Mouse (Mus musculus) neural tube, embryonic 14.5 days (tissue): ENCODE results near the gene Ndufaf5. TPM values are rescaled to one million over a fixed set of nuclear protein-coding genes. Genes with fewer than 3 reads are reported as not detected.
A peak's percentile ranks its signal among the peaks of the same experiment; 100 is the strongest.

Source experiments
- ATAC-seq: fragments of 200-750 bp; cut with Nextera tagmentation; 2 replicates; pipeline ENCODE4 v1.8.0; 2017; ENCODE audit warnings: low read depth, mild to moderate bottlenecking, moderate TSS enrichment, moderate library complexity
- H3K27ac ChIP-seq: fragments of 300-500 bp; sonication (generic); 2 replicates; pipeline ENCODE4 v1.5.1; 2014; ENCODE audit warnings: low read depth, mild to moderate bottlenecking, control low read depth, low read length, moderate library complexity, mixed read lengths
- H3K27me3 ChIP-seq: fragments of 300-500 bp; sonication (generic); 2 replicates; pipeline ENCODE4 v1.6.1; 2014; ENCODE audit warnings: low read length; ENCODE audit not compliant: control insufficient read depth, insufficient read depth
- H3K36me3 ChIP-seq: fragments of 300-500 bp; sonication (generic); 2 replicates; pipeline ENCODE4 v1.6.1; 2014; ENCODE audit warnings: low read length, mixed read lengths; ENCODE audit not compliant: control insufficient read depth, insufficient read depth
- H3K4me1 ChIP-seq: fragments of 300-500 bp; sonication (generic); 2 replicates; pipeline ENCODE4 v1.6.1; 2014; ENCODE audit warnings: low read length; ENCODE audit not compliant: control insufficient read depth, insufficient read depth
- H3K4me2 ChIP-seq: fragments of 300-500 bp; sonication (generic); 2 replicates; pipeline ENCODE4 v1.6.1; 2014; ENCODE audit warnings: mild to moderate bottlenecking, low read depth, low read length, control low read depth
- H3K4me3 ChIP-seq: fragments of 300-500 bp; sonication (generic); 2 replicates; pipeline ENCODE4 v1.5.1; 2014; ENCODE audit warnings: low read depth, low read length, control low read depth, mixed read lengths
- H3K9ac ChIP-seq: fragments of 300-500 bp; sonication (generic); replicated peaks from 2 replicates; pipeline ENCODE4 v1.6.1; 2014; ENCODE audit warnings: low read depth, mild to moderate bottlenecking, control low read depth, low read length, mixed read lengths
- H3K9me3 ChIP-seq: fragments of 300-500 bp; sonication (generic); 2 replicates; pipeline ENCODE4 v1.6.1; 2016; ENCODE audit warnings: low read length; ENCODE audit not compliant: control insufficient read depth
- WGBS: fragments of 180-500 bp; shearing (Covaris S2); extraction: QIAGEN DNeasy Blood & Tissue Kit; methylation state at CpG from one replicate; pipeline ENCODE4 v1.1.7; 2014; 5-methylcytosine and 5-hydroxymethylcytosine counted together
- polyA plus RNA-seq: library from polyadenylated mRNA; unstranded; fragments of >200 nt; fragmentation: Nextera tagmentation; extraction: Ambion mirVana; gene quantifications from 2 replicates; pipeline ENCODE4 v1.2.1, GENCODE M21; 2014

Ndufaf5 gene
- polyA plus RNA-seq, 1 experiment from 2014 or later, result 63.3 TPM

GRCm38 (mm10) chr2:140200713-140201112, 30.3 kb downstream of the Ndufaf5 start:
- ATAC-seq, result no peak

GRCm38 (mm10) chr2:140202573-140202972, 32.1 kb downstream of the Ndufaf5 start:
- Histone ChIP-seq H3K4me3 (no peak overlapping the region), H3K27ac (no peak overlapping the region), H3K4me2 (no peak overlapping the region), H3K4me1 (no peaks in the 10 kb centered on the region), H3K9ac (no peak overlapping the region), H3K9me3 (no peaks in the 10 kb centered on the region), H3K36me3 (peaks cover 22% of the 10 kb centered on the region; the same call in 1 of the 2 replicates), H3K27me3 (no peaks in the 10 kb centered on the region)
- no peak for ATAC-seq
- 98% methylated on average over 5 of the region's 5 CpGs for WGBS

More at GRCm38 (mm10) chr2:140200713-140201112, 30.3 kb downstream of the Ndufaf5 start:
- Histone ChIP-seq H3K27me3 (no peaks in the 10 kb centered on the region), H3K36me3 (peaks cover 18% of the 10 kb centered on the region; the same call in 1 of the 2 replicates), H3K4me3 (no peak overlapping the region), H3K9me3 (no peaks in the 10 kb centered on the region), H3K27ac (no peak overlapping the region), H3K9ac (no peak overlapping the region), H3K4me2 (no peak overlapping the region), H3K4me1 (no peaks in the 10 kb centered on the region)
- 83% methylated on average over 2 of the region's 2 CpGs for WGBS

GRCm38 (mm10) chr2:140203756-140204155, 33.3 kb downstream of the Ndufaf5 start:
- ATAC-seq, result no peak
- 95% methylated on average over 7 of the region's 7 CpGs for WGBS
- peaks cover 22% of the 10 kb centered on the region; the same call in 1 of the 2 replicates for H3K36me3 ChIP-seq

GRCm38 (mm10) chr2:140214519-140215027, 44.1 kb downstream of the Ndufaf5 start:
- no peak overlapping the region for H3K4me3 ChIP-seq
- H3K36me3 ChIP-seq, result no peaks in the 10 kb centered on the region
- no peak overlapping the region for H3K9ac ChIP-seq
- no peaks in the 10 kb centered on the region for H3K9me3 ChIP-seq
- H3K27ac ChIP-seq, result no peak overlapping the region
- WGBS, result 93% methylated on average over 4 of the region's 4 CpGs
- H3K4me2 ChIP-seq, result no peak overlapping the region
- no peaks in the 10 kb centered on the region for H3K4me1 ChIP-seq
- no peaks in the 10 kb centered on the region for H3K27me3 ChIP-seq
- ATAC-seq, result no peak

More at GRCm38 (mm10) chr2:140203756-140204155, 33.3 kb downstream of the Ndufaf5 start:
- no peaks in the 10 kb centered on the region for H3K9me3 ChIP-seq
- no peak overlapping the region for H3K9ac ChIP-seq
- no peak overlapping the region for H3K4me3 ChIP-seq
- no peak overlapping the region for H3K27ac ChIP-seq
- no peak overlapping the region for H3K4me2 ChIP-seq
- no peaks in the 10 kb centered on the region for H3K27me3 ChIP-seq
- no peaks in the 10 kb centered on the region for H3K4me1 ChIP-seq

GRCm38 (mm10) chr2:140215415-140215814, 45.0 kb downstream of the Ndufaf5 start:
- peak; percentile 56; the same call in 1 of the 2 replicates for ATAC-seq
- Histone ChIP-seq H3K36me3 (no peaks in the 10 kb centered on the region), H3K27me3 (no peaks in the 10 kb centered on the region), H3K9ac (no peak overlapping the region), H3K9me3 (no peaks in the 10 kb centered on the region), H3K4me2 (no peak overlapping the region), H3K4me3 (no peak overlapping the region), H3K4me1 (no peaks in the 10 kb centered on the region), H3K27ac (no peak overlapping the region)
- 56% methylated on average over 2 of the region's 2 CpGs for WGBS

GRCm38 (mm10) chr2:140215965-140216364, 45.5 kb downstream of the Ndufaf5 start:
- Histone ChIP-seq H3K27me3 (no peaks in the 10 kb centered on the region), H3K4me2 (no peak overlapping the region), H3K4me3 (no peak overlapping the region), H3K27ac (no peak overlapping the region), H3K36me3 (no peaks in the 10 kb centered on the region), H3K4me1 (no peaks in the 10 kb centered on the region), H3K9me3 (no peaks in the 10 kb centered on the region), H3K9ac (no peak overlapping the region)
- ATAC-seq, result no peak
- WGBS, result 75% methylated on average over 1 of the region's 1 CpGs

GRCm38 (mm10) chr2:140220325-140220724, 49.9 kb downstream of the Ndufaf5 start:
- H3K9ac ChIP-seq, result no peak overlapping the region
- H3K27me3 ChIP-seq, result no peaks in the 10 kb centered on the region
- H3K4me2 ChIP-seq, result no peak overlapping the region
- no peaks in the 10 kb centered on the region for H3K4me1 ChIP-seq
- 52% methylated on average over 8 of the region's 8 CpGs for WGBS
- no peaks in the 10 kb centered on the region for H3K36me3 ChIP-seq
- no peaks in the 10 kb centered on the region for H3K9me3 ChIP-seq
- no peak overlapping the region for H3K27ac ChIP-seq
- no peak overlapping the region for H3K4me3 ChIP-seq
- ATAC-seq, result no peak

- Histone ChIP-seq H3K27me3 (no peaks in the 10 kb centered on the region), H3K4me2 (no peak overlapping the region), H3K9me3 (no peaks in the 10 kb centered on the region), H3K36me3 (no peaks in the 10 kb centered on the region), H3K4me3 (no peak overlapping the region), H3K4me1 (no peaks in the 10 kb centered on the region), H3K27ac (no peak overlapping the region), H3K9ac (no peak overlapping the region)
- 81% methylated on average over 1 of the region's 1 CpGs for WGBS
- no peak for ATAC-seq
Observed at GRCm38 (mm10) chr2:140230295-140230694, 59.8 kb downstream of the Ndufaf5 start.

- no peak overlapping the region for H3K4me2 ChIP-seq
- no peak overlapping the region for H3K4me3 ChIP-seq
- H3K27ac ChIP-seq, result no peak overlapping the region
- no peak overlapping the region for H3K9ac ChIP-seq
- no peaks in the 10 kb centered on the region for H3K36me3 ChIP-seq
- no peaks in the 10 kb centered on the region for H3K4me1 ChIP-seq
- peak; percentile 89 for ATAC-seq
- H3K9me3 ChIP-seq, result no peaks in the 10 kb centered on the region
- H3K27me3 ChIP-seq, result no peaks in the 10 kb centered on the region
- WGBS, result 61% methylated on average over 6 of the region's 6 CpGs
Observed at GRCm38 (mm10) chr2:140237245-140237644, 66.8 kb downstream of the Ndufaf5 start.
